Mouse (Mus musculus) layer of hippocampus, postnatal 36 days (tissue): Measurements from ENCODE around the gene Zfp277. TPM values are rescaled to one million over a fixed set of nuclear protein-coding genes. Genes with fewer than 3 reads are reported as not detected.
A peak's percentile ranks its signal among the peaks of the same experiment; 100 is the strongest.

Experiments
- DNase-seq, 2 experiments: peaks; one replicate each; pipeline ENCODE4 v3.0.0; 2022
- total RNA-seq, 2 experiments: library from RNA; stranded (reverse); gene quantifications; 2 replicates each; pipeline ENCODE4 v1.2.3; 2021

Gene Zfp277
- total RNA-seq, 2 experiments from 2014 or later: 24.5 to 27.7 TPM

DNA sequence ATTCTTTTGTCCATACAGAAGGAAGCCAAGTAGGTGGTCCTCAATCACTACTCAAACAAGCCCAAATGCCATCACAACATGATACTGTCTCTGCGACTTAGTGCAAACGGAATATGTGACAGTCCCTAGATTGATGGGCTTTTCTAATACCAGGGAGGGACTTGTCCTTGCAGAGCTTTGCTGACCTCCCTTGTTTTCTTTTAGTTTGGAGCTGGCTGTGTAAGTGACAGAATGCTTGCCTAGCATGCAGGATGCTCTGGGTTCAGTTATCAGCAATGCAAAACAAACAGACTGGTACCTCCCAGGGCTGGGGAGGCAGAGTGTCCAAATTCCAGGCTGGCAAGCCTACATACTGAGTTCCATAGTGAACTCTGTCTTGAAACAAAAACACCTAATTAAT lies 7.7 kb downstream of the Zfp277 start:
- no peak for DNase-seq

DNA sequence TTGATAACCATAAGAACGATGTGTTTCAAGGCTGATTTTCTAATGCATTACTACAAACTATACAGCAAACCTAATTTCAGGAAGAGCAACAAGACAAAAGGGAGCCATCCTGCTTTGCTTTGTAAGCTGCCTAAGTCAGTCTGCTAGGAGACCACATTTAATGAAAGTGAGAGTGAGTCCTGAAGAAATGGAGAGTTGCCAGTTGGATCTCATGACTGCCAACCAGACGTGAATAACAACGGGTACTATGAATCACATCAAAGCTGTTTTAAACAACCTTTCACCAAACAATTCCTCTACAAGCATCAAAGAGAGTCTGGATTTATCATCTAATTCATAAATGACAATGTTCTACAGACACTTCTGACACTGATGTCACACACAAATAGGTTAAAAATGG lies 11.6 kb downstream of the Zfp277 start:
- DNase-seq: no peak

DNA sequence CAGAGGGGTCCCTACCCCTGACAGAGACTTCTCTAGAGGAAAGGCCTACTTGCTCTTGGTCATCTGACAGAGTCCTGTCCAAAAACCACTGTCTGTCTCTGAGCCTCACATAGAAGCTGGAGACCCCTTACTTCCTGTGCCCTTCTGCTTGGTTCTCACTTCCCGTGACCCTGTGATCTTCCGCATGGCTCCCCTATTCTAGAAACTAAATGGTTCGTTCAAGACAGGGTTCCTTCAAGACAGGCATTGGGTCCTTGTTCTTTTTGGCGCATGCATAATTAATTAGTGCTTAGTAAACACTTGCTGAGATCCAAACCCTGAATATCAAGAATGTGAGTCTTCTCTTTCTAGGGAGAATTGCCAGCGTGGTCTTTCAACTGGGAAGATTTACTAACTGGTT lies 14.6 kb downstream of the Zfp277 start:
- no peak for DNase-seq

DNA sequence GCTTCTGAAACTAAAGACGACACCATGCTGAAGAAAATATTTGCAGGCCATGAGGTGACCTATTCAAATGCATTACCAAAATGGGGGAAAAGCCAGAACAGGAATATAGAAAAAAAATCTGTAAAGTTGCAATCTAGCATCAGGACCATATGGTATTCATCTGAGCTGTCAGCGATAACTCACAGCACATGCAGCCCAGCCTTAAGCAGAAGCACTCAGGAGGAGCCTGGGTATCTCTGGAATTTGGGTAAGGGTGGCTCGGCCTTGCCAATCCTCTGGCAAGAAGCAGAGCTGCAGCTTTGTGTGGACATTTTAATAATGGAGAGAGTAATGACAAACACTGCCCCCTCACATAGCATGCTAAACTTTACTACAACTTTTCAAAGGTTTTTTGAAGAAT lies 15.7 kb downstream of the Zfp277 start:
- no peak for DNase-seq

DNA sequence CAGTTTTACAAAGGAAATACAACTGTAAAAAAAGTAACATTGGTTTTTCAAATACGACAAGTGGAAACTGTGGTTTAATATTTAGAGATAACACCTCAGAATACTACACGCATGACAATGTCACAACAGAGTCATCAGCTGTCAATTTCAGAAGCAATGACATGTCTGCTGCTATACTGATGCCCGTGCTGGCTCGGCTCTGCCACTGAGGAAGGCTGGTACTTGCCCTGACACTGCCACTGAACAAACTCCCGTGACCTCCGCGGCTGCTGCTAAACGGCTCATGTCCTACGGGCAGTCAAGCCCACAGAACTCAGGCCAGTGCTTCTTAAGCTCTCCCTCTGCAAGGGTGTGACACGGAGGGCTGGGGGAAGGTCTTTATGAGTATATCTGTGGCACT lies 18.1 kb downstream of the Zfp277 start:
- DNase-seq: no peak

DNA sequence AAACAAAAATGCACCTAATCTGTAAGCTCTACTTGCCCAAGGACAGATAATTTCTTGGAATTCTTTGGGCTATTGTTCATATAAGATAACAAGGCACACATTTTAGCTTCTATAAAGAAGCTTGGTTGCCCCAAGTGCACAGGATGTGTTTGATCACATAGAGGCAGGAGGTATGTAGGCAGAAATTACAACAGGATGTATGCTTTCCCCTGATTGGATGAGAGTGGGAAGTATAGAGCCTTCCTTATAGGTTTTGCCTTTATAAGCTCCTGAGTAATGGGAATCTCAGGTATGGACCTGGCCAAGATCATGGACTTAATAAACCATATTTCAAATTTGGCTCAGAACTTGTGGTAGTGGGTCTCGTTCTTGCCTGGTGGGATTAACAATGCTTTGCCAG lies 20.7 kb downstream of the Zfp277 start:
- no peak for DNase-seq

DNA sequence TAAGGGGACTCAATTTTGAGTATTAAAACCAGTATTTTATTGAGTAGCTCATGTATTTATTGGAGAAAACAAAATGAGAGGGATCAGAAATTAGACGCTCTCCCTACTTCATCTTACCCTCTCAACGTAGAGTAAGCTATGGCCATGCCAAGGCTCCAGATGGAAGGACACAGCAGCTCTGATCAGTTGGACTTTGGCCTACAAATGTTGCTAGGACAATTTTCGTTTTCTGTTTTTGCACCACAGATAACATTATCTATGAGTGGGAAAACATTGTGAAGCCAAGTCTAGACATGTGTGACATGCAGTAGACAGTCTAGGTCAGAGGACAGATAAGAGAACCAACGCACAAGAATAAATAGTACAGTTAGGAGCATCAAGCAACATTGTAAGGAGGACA lies 28.4 kb downstream of the Zfp277 start:
- DNase-seq: no peak

DNA sequence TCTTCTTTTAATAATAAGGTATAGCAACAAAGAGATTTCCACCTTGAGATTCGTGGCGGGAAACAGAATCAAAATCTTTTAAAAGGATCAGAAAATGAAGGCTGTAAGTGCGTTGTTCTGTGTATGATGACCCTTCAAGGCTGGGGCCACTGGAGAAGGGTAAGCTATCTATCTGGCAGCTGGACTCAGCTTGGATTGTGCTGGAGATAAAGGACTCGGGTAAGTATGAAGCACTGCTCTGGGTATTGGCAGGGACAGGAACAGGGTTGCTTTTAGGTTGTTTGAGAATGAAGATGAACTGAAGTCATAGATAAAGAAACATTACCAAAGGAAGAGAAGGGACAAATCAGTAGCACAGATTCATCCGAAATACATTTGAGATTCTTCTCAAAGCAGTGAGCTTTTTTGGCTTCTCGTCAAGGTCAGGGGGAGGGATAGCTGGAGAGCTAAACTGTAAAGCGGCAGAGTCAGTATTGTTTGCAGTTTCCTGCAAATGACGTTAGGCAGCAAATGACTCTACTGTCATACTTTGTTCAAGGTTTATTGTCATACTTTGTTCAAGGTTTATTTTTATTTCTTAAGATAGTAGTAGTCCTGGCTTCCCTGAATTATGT lies 30.3 kb downstream of the Zfp277 start:
- no peak for DNase-seq

DNA sequence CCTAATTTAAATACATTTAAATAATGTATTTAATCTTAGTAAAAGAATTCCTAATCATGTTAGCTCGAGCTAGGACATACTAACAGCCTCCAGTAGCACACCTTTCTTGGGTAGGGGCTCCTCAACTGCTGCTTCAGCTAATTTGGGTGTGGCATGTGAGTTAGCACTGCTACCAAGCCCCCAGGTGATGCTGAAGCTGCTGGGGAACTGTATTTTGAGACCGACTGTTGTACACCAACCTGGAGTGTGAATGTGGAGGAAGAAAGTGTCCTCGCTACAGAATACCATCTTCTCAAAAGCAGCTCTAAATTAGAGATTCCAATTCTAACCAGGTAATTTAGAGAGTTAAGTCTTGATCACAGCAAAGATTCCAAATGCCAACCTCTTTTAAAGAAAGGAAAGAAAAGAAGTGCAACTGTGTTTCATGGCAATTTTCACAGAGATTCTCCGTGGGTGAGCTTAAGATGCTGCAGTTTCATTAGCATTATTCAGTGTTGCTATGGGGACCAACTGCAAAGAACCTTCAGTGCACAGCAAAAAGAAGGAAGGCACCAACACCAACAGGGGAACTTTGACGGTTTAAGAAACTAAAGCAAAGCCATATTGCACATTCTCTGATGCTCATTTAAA lies 30.9 kb downstream of the Zfp277 start:
- DNase-seq: no peak

DNA sequence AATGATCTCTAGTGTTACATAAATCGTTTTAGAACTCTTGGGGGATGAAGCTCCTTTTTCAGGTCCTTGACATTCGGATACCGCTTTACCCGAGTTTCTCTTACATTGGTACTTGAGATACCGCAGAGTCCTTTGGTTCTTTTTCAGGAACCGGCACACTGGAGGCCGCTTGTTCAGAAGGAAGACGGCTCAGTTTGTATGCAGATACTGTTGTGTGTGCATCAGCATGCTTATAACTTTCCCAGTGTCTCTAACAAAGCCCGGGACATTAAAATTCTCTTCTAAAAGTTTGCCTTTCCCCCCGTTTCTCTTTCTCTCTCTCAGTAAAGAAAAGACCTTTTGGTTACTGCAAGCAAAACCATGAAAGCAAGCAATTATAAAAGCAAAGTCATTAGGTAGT lies 45.9 kb downstream of the Zfp277 start:
- DNase-seq: no peak

DNA sequence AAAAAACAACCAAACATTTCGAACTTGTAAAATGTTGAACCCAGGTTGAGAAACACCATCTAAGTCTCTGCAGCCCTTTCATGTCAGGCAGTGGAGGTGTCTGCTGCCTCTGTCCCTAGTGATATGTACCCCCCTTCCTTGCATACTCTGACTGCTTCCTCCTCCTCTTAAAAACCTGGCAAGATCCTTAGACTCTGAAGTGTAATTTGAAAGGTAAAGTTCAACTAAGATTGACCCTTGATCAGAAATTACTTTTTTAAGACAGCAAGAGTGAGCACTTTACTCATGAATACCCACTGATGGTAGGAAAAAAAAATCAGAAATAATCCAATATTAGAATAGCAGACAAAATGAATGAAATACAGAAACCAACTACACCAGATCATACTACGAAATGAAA lies 46.3 kb downstream of the Zfp277 start:
- DNase-seq: no peak

DNA sequence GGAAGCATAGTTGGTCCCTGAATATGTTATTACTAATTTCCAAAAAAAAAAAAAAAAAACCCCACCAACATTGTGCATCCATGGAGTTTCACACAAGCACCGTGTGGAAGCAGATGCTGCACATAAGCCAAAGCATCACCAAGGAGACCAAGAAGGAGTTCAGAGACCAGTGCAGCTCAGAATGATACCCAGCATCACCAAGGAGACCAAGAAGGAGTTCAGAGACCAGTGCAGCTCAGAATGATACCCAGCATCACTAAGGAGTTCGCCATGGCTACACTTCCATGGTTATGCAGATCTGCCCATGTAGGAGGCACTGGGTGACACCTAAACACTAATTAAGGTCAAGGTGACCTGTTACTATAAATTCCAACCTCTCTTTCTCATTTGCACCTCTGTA lies 46.8 kb downstream of the Zfp277 start:
- DNase-seq: no peak

DNA sequence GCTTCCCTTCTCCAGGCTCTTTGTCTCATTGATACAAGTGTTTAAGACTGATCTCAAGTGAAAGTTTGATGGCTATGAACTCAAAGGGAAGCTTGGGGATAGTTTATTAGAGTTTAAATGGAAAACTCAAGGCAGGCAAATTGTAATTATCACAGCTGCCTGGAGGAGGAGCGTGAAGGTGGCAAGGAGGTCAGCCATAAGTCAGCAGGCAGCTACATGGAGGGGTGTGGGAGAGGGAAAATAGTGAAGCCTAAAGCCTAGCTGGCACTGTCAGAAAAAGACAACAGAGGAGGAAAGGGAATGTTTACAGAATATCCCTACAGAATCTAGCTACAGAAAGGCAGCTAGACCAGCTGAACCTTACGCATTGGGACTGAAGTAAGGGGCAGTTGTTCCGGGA lies 52.8 kb downstream of the Zfp277 start:
- no peak for DNase-seq

DNA sequence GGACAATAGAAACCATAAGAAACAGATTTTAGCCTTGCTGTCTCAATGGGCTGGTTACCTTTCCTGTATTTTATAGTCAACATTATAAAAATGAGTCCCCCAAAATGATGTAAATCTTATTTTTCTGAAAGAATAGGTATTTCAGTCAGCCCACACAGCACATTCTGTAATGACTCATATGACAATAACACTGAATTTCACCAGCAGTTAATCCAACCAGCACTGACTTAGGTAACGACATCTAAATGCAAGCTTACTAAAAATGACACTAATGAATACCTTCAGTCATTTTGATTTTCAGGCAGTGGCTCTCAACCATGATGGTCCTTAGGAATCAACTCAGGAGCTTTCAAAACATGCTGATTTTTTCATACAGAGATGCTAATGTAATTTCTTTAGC lies 54.4 kb downstream of the Zfp277 start:
- no peak for DNase-seq

DNA sequence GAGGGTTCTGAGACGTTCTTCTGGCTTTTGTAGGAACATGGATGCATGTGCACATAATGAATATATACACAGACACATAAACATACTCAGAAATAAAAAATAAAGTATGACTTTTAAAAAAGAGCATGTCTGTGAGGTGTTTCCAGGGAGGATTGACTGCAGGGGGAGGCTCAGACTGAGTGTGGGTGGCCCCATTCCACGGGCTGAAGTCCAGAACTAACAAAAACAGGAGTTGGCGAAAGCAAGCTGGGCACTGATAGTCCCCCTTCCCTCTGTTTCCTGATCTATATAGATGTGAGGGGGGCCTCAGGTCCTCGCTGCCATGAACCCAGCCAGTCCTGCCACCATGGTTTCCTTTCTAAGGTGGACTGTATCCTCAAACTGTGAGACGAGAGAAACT lies 57.9 kb downstream of the Zfp277 start:
- DNase-seq: no peak

DNA sequence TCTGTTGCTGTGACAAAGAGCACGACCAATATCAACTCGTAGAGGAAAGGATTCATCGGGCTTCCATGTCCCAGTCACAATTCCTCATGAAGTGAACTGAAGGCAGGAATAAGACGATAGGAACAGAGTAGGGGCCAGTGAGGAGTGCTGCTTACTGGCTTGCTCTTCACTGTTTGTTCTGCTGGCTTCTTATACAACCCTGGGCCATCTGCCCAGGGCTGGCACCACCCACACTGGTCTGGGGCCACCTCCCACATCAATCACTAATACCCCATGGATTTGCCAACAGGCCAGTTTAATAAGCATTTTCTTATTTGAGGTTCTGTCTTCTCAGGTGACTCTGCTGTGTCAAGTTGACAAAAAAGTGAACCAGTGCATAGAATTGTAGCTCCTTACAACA lies 60.4 kb downstream of the Zfp277 start:
- no peak for DNase-seq

DNA sequence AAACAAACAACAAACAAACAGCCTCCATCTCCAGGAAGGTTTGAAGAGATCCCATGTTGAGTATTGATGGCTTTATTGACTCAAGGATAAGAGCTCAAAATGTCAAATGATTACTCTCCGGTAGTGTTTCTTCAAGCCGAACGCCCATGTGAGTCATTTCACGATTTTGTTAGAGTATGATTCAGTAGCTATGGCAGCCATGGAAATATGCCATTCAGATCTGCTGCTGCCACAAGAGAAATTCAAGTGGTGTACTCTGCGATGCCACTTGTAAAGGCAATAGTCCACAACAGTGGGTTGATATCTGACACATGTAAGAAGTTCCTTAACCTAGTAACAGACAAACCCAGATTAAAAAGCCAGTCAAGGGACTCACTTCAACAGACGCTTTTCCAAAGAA lies 62.0 kb downstream of the Zfp277 start:
- DNase-seq: no peak

DNA sequence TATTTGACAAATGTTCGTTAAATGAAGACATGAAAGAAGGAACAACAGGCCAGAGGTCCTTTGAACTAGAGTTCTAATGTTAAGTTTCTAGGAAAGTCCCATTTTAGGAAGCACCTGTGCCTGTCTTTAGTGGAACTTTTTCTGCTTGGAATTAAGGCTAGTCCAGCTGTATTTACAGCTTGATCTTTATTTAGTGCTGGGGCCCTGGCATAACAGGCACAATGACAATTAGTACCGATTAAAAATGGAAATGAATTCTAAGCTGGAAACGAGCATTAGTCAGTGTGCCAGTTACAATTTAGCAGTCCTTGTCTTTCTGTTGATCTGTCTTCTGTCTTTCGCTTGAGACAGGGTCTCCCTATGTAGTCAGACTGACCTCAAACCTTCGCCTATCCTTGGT lies 63.2 kb downstream of the Zfp277 start:
- DNase-seq: no peak

DNA sequence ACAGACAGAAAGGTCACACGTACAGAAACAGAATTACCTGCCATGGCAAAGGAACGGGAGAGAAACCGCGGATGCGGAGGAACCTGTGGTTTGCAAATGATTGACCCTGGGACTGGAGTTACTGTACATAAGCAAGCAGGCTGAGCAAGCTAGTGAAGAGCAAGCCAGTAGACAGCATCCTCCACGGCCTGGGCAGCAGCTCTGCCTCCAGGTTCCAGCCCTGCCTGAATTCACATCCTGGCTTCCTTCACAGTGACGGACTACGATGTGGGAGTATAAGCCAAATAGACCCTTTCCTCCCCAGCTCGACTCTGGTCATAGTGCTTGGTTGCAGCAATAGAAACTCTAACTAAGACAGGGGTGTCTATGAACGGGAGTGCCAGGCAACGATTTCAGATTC lies 63.9 kb downstream of the Zfp277 start:
- no peak for DNase-seq

DNA sequence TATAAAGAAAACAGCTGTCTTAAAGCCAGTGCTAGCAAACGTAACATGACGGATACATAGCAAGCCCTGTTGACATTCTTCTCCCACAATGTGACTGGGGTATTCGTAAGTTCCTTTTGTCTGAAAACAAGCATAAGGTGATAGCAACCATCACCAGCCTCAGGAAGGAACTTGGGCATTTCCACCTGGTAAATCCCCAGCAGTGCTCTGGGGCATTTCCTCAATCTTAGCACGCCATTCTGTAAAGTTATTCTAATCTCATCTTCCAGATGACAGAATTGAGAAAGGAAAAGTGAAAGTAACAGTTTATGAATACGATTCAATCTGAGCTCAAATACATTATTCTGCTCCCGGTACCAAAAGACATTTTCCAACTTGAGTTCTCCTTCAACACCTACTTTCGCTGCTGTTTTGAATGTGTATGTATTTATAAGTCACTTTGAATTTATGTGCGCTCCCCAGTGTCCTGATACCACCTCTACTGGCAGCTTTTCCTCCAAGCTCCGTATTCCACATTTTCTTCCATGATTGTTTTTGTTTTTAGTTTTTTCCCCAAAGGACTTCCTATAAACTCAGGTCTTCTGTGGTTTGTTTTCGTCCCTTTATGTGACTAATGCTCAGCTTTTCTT lies 64.4 kb downstream of the Zfp277 start:
- DNase-seq: no peak

DNA sequence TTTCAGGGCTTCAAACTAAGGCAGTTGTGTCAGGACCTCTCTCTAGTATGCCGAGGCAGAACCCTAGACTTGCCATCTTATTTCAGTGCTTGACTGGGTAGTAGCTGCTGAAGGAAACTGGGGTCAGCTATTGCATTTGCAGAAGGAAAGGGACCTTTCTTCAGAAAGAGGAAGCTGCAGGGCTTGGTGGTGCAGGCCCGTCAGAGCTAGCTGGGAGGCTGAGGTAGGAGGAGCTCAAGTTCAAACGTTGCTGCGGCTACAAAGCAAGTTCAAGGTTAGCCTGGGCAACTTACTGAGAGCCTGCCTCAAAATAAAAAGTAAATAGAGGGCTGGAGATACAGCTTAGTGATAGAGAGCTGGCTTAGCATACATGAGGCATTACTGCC lies 66.2 kb downstream of the Zfp277 start:
- no peak for DNase-seq

DNA sequence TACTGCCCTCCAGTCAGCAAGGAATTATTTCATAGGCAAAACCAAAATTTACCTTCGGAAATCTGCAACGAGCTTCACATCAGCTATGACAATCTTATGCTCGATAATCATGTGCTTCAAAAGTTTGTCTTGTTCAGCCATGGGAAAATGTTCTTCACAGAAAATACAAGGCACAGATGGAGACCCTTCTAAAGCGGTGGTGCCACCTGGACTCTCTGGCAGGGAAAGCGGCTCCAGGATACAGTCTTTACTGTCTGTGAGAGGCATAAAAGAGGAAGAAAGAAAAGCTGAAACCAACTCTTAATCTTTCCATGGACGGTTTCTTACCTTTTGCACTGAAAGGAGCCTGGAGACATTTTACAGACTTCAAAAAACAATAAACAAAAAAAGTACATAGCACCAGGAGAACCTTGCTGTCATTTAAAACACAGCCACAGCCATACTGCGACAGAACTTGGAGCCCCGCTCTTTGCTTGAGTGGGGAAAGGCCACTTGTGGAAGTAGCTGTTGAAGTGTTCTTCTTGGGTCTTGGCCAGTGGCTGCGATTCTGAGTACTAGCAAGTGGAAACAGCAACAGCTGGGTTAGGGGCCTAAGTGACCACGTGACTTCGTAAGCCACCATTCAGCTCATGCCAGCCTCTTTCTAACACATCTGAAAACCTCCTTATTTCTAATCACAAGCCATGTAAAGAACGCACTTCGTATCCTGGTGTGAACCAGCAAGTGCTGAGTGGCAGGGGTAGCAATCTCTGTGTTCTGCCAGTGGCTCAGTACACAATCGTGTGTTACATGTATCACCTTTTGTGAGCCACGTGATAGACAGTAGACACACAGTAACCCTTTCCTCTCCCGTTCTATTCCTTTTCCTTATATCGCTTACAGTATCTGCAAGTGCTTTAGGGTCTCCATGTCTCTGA lies 66.8 kb downstream of the Zfp277 start:
- DNase-seq: peak; percentile 38 to 48

DNA sequence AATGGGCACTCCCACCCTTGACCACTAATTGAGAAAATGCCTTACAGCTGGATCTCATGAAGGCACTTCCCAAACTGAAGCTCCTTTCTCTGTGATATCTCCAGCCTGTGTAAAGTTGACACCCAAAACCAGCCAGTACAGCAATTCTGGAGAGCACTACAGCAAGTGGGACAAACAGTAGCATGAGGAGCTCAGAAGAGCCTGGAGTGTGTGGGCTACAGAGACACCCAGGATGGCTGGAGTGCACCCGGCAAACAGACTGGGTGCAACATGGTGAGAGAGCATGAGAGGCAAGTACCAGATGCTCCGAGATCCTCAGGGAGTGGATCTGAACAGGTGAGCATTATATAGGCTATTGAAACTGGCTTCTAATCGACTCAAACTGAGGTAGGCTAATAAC lies 93.8 kb downstream of the Zfp277 start:
- DNase-seq: no peak
